Mouse (Mus musculus): ENCODE data around the gene Isca2.

The Isca2 gene

DNA sequence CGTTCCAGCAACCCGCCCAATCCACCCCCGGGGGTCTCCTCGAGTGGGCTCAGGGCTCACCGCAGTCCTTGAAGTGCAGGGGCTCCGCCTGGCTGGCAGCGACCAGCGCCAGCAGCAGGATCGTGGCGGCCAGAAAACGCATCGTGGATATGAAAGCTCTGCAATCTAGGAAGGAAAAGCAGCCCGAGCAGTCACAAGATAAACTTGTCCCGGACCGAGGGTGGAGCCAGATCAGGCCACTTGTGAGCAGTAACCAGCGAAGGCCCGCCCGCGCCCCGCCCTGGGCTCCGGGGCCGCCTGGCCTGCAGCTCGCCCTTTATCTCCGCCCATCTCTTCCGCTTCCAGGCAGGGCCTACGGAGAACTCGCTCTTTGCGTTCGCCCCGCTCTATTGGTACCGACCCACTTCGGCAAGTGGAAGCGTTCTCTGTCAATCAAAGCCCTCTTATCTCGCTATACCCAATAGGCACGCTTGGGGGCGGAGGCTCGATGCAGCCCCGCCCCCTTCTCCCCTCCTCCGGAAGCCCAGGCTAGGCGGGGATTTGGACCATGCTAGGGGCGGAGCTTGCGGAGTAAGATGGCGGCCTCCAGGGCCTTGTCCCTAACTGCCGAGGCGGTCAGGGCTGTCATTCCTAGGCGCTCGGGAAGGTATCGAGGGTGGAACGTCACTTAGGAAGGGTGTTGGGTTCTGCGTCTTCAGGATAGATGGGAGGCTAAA is at the start of gene Isca2, which contains the start of gene Npc2:
TSS of gene Isca2 (plus strand) at position 526 of the 716 bp plus-strand sequence.
TSS of gene Npc2 (minus strand) at position 427 of the 716 bp plus-strand sequence.
- peak; percentile 99 for DNase-seq

DNA sequence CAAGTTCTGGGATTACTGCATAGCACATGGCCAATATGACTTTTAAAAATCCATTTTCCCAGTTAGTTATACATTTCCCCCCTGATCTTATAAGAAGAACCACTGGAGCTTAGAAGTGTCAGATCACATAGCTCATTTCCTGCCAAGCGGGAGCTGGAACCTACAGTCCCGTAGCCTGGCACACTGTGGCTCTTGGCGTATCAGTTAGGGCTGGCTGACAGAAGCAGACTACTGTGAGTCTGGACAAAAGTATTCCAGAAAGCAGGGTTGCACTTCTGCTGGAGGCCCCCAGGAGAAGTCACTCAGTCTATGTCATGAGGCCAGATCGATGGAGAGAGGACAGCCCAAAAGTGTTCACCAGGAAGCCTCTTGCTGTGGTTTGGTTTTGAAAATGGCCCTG is 46.7 kb upstream of the Isca2 start:
- DNase-seq = no peak

DNA sequence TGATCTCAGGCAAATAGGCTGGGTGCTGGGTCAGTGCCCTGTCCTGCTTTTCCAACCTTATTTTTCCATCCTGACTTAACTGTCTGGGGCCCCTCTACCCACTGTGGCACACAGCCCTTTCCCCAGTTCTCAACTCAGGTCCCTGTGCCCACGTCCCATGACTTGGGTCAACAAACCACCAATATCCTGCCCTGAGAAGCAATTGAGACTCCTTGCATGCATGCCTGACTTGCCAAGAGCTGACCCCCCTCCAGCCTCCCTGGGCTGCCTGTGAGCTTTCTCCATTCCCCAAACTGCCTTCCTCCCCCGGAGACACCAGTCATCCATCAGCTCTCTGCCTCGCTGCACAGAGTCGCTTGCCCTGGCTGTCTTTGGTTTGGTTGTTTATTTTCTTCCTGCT is 46.1 kb upstream of the Isca2 start:
- DNase-seq = no peak

DNA sequence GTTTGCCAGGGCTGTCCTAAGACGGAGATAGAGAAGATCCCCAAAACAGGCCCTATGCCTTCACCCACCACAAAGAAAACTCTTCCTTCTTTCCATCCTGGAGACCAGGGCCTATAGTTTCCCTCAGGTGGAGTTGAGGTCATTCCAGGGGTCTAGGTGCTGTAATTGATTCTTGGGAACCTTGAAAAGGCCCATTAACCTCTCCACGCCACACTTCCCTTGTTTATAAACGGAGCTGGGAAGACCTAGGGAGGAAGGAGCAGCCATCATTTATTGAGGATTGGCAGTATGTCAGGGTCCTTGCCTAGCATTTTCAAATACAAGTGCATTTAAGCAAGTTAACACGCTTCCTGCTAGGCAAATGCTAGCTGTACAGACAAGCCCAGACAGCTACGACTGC is 45.6 kb upstream of the Isca2 start:
- no peak for DNase-seq

DNA sequence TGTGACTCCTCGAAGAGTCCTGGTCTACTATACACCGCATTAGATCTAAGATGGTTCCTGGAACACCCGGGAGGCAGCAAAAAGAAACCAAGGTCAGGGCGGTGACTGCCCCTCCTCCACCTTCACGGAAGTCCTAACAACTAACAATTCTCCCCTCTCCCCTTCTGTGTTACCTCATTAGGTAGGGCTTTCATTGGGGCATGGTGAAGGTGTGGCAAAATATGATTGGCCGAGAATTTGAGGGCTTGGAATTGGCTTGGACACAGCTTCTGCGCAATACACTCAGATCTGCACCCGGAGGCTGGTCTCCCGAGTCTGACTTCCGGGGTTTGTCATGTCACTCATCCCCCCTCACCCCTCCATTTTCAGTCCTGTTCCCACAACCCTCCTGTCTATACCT is 44.6 kb upstream of the Isca2 start:
- no peak for DNase-seq

DNA sequence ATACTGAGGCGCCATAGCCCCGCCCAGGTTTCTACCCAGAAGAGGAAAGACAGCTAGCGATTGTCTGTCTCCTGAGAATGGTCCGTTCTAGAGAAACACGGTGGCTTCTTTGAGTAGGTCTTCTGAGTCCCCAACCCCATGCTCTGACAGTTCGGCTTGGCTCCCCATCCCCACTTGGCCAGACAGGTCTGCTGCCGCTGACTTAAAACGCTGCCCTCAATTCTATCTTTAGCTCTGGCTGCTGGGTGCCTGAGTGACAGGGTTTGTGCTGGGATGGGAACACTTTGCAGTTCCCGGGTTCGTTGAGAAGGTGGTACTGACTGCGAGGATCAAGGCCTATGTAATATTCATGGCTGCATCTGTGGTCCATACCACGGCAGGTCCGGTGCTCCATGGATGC is 39.7 kb upstream of the Isca2 start:
- no peak for DNase-seq

DNA sequence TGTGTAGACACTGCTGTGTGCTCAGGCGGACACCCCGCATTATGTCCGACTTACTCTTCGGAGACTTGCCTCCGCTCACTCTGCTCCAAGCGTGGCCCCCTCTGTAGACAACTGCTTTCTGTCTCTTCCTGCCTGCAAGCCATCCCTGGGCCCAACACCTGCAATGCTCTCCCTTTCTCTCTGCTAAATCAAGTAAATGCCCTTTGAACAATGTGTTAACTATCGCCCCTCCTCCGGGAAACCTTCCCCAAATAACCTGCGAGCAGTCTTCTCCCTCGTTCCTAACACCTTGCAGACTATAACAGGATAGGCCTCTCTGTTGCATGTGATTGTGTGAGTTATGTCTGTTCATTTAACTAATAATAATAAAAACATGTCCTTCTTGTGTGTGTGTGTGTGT is 29.6 kb upstream of the Isca2 start:
- DNase-seq = no peak

DNA sequence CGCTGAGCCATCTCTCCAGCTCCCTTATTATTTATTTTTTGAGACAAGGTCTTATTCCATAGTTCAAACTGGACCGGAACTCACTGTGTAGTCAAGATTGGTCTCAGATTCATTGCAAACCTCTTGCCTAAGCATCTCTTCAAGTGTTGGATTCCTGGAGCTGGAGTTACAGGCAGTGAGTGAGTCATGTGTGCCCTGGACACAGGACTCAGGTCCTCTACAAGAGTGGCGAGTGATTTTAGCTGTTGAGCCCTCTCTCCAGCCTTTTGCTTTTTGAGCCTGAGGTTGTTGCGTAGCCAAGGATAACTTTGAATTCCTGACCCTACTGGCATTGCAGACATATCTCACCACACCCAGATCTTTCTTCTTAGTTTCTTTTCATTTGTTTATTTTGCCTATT is 27.4 kb upstream of the Isca2 start:
- no peak for DNase-seq

DNA sequence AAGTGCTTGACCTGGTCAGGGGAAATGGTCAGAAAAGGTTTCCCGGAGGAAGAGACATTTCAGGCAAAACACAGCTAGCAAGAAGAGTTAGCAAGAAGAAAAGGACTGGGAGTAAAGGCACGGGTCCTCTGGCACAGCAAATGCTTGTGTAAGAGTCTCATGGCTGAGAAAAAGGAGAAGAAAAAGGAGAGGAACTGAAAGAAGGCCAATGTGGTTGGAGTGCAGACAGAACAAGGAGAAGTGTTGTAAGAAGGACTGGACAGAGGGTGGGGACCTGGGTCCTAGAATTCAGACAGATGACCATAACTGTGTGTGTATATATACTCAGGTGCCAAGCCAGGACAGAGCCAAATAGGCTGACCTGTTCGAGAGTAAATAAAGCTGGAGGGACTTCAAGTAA is 24.9 kb upstream of the Isca2 start:
- no peak for DNase-seq

DNA sequence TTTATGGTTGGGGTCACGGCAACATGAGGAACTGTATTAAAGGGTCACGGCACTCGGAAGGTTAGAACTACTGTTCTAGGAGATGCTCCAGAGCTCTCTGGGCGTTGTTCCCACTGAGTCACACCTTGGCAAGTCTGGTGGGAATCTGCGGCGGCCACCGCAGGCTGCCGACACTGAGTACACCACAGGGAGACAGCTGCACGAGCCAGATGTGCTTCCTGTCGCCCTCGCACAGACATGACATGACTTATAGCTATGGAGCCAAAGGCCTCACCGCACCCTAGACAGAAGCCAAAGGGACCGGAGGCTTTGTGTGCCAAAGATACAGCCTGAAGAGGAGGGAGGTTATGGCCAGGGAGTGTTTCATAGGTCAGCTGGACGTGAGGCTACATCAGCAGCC is 22.4 kb upstream of the Isca2 start:
- DNase-seq = peak; percentile 46

DNA sequence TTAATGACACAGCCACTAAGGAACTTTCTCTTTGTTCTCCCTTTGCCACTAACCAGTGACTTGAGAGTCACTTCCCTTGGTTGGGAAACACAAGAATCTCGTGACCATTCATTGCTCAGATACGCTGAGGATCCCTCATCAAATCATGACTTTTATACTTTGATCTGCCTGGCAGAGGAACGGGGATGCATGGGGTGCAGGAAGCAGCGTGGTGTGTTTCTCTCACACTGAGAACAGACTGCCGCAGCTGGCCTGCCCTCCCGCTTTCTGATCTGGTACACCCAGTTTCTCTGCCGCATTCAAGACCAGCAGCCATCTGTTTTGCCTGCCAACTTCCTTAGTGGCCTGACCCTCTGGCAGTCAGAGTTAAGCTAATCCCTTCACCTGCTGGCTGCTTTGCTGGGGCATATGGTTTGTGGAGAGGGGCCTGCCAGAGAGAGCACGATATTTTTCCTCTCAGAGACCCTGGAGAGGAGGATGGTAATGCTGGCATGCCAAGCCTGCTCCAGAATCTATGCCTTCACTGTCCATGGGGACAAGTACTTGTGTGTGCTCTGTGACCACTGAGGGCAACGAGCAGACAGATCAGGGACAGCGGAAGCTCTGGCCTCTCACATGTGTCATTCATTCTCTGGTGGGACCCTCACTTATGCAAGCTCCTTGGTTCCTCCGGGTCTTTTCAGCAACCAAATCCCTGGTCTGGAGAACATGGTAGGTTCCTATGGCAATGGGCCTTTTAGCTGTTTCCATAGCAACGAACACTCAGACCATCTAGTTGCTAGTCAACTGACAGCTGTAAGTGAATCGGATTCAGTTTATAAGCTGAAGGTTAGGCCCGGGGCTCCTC is 20.7 kb upstream of the Isca2 start:
- DNase-seq = no peak

DNA sequence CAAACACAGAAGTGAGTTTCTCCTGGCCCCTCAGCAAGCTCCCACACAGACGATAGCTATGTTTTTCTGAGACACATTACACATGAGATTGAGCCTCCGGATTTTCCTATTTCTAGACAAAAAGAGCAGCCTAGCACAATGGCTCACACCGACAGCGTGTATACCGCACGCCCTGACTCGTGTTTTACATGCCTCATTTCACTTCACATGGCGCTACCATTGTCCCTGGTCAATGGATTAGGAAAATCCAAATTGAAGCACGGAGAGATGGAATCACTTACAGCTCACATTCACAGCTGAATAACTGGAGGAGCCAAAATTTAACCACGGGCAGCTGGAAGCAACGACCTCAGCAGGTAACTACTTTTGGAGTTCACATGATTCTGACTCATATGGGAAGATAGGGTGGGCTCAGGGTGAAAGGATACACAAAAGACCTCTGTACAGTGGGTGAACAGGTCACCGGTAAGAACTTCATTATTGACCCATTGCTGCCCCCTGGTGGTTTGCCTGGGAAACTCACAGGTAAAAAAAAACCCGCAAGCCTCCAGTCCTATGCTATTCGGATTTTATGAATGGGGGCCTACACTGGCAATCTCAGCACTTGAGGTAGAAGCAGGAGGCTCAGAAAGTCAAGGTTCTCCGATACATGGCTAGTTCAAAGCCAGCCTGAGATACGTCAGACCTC is 17.9 kb upstream of the Isca2 start:
- peak; percentile 66 for DNase-seq

DNA sequence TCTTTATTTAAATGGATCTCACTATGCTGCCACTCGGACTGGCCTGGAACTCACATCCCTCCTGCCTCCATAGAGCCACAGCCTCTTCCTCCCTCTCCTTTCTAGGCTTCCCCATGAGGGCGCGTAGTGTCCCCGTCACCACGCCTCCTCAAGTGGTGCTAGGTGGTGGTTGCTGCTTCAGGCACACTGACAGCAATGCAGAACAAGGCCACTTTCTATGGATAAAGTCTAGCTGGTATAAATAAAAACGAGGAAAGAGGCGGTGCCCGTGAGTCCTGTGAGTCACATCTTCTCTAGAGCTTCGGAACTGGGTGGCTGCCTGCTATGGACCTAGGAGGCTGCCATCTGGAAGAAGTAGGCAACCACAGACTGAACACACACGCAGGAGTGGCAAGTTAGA is 17.0 kb upstream of the Isca2 start:
- no peak for DNase-seq

DNA sequence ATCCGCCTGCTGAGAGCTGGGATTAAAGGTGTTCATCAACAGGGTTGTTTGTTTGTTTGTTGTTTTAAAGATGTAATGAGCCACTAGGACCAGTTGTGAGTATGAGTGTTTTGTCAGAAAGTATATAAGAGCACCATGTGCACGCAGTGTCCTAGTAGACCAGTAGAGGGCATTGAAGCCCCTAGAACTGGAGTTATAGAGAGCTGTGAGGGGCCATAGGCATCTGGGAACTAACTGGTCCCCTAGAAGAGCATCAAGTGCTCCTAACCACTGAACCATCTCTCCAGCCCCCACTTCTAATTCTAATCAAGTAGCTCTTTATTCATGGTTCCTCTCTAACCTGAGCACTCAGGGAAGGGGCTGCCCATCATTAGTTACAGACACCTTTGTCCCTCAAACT is 14.0 kb upstream of the Isca2 start:
- no peak for DNase-seq

DNA sequence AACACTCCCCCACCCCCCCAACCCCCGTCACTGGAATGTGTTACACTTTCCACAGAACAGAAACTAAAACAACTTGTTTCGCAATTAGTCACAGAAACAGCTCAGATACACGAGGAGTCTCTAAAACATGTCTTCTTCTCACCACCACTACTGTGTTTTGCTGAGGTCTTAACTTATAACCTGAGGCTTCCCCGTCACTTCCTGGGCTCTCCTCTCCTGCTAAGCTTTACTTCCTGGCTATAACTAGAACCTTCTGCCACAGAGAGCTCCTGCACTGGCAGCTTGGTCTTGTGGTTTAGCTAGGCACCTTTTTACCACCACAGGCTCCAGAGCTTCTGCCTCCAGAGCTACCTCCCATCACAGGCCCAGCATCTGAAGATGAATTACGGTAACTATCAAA is 10.5 kb upstream of the Isca2 start:
- DNase-seq = no peak

DNA sequence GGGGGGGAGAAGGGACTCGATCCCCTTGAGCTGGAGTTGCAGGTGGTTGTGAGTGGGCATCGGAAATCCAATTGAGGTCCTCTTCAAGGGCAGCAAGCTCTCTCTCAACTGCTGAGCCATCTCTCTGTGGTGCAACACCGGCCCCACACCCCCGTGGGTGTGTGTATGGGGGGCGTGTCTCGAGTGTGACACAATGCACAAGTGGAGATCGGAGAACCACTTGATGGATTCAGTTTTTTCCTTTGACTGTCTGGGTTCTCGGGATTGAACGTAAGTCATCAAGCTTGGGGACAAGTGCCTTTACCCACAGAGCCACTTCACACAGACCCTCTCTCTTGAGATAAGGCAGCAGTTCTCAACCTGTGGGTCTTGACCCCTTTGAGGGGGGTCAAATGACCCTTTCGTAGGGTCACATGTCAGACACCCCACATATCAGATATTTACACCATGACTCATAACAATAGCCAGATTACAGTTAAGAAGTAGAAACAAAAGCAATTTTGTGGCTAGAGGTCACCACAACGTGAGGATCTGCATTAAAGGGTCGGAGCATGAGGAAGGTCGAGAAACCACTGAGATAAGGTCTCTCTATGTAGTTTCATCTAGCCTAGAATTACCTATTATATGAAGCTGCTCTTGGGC is 9.4 kb upstream of the Isca2 start:
- peak; percentile 57 for DNase-seq

DNA sequence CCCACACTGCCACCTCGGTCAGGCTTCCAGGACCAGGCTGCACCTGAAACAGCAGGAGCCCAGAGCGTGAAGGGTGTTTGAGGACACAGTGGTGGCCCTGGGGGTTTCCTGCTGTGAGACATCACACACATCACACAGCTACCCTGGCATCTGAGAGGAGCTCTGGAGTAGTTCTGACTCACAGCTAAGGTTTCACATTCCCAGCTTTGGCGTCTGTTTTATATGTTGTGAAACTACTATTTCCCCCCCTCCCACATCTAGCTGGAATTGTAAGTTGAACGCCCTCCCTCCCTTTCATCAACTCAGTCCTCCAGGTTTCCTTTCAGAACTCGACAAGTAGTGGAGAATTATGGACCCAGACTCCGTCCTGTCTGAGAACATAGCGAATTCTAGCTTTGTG is 8.3 kb upstream of the Isca2 start:
- DNase-seq = no peak

DNA sequence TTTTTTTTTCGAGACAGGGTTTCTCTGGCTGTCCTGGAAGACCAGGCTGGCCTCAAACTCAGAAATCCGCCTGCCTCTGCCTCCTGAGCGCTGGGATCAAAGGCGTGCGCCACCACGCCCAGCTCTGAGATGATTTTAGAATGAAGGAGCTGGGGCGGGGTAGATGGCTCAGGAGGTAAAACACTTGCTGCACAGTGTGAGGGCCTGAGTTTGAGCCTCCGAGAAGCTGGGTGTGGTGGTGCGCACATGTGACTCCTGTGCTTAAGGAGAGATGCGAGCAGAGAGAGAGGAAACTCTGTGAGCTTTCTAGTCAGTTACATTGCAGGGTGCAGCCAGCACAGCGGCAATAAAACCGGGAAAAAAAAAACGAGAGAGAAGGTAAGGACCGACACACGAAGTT is 7.5 kb upstream of the Isca2 start:
- no peak for DNase-seq

DNA sequence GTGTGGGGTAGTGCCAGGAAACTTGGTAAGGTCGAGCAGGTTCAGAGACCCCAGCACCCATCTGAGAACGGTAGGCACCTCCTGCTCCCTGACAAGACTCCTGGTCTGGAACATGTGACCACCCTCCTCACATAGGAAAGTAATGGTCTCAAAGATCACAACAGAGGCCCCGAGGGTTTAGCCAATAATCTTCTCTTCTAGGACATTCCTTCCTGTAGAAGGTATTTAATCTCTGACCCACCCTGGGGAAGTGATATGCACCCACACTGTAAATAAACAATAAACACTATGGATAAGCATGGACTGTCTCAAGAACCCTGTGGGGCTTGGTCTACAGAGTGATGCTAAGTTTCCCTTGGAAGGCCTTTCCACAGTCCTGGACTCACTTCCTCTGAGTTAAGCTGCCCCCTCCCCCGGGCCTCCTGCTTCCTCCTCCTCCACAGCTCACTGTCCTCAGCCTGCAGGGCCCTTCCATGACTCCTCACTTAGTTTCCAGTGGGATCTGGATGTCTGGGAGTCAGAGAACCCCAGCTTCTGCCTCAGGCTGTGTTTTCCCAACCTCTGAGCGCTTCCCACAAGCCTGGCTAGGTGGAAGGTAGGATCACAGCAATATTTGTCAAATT is 6.8 kb upstream of the Isca2 start:
- DNase-seq = no peak

DNA sequence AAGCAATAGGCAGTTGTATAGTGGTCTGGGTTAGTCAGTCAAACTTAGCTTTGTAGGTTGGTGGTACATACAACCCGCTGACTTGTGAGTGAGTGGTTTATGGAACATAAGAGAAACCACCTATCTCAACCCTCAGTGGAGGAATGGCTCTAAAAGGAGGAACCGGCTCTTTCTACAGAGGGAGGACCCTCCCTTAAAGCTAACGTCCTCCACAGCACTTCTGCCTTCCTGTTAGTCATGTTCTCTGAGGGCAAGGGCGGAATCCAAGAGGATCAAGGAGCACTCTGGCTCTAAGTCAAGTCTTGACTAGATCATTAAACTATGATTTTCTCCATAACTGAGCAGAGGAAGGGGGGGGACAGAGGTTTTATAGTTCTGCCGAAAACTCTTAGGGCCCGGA is 5.5 kb upstream of the Isca2 start:
- no peak for DNase-seq

DNA sequence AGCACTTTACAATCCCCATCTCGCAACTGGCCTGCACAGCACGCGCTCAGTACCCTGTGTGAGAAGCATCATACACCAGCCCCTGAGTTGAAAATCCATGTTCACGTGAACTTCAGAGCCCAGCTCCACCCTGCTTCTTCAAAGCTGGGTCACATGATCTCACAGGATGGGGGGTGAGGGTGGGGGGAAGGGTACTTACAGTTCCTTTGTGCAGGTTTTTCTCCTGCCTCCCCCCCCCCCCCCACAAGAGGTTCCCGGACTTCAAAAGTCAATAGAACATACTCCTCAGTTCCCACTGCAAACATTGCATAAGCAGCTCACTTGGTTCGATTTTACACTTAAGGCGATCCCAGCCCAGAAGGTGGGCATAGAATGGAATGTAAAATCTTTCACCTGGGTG is 3.4 kb upstream of the Isca2 start:
- DNase-seq = no peak

DNA sequence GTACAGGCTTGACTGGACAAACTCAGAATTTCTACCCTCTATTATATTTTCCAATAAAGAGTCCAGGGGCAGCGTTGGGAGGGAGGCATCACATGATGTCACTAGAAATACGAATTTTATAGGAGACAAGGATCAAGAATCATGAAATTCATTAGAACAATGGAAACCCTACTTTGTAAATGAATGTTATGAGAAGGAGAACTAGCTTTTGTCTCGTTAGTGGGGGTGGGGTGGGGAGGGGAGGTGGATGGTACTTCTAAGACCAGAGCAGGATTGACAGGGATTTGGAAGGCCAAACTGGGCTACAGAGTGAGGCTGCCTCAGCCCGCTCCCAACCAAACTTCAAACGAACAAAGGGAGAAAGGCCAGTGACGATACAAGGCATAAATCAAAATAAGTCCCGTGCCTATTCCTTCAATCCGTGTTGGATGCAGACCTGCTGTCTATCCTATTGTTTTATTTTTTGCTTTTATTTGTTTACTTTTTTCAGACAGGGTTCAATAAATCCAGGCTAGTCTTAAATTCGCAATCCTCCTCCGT is 1.0 kb upstream of the Isca2 start:
- DNase-seq = no peak

DNA sequence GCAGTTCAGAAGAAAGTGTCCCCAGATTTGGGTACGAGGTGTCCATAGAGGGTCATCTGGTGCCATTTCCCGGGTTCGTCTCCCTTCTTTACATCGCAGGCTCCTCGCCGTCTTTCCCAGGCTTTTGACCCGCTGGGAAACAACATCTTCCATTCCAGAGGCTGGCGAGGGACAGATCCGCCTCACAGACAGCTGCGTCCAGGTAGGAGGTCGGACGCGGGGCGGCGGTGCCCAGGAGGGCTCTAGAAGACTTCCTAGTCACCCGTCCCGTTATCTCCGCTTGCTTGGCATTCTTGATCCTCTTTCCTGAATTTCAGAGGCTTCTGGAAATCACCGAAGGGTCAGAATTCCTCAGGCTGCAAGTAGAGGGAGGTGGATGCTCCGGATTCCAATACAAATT is 425 bp downstream of the Isca2 start:
- no peak for DNase-seq
